Mouse (Mus musculus): Measurements from ENCODE around the gene Ptpro. TPM values are rescaled to one million over a fixed set of nuclear protein-coding genes. Genes with fewer than 3 reads are reported as not detected.

The Ptpro gene
- polyA plus RNA-seq, 1 experiment from 2014 or later: not detected

- in situ Hi-C loops (cut with MboI; ENCODE audit: low pct_unique_long_range_greater_than_20kb): no loop called here
- no peak for TF ChIP-seq CTCF (IDR thresholded peaks at IDR 0.05)
- no peak for ATAC-seq
- ChIA-PET CTCF (no interaction called here), POLR2A (no interaction called here)
- no peak for DNase-seq (ENCODE audit: low read depth, low spot score)
- no peaks in the 10 kb centered on the region for H3K27me3 ChIP-seq
These were observed 242.7 kb downstream of the Ptpro start for GRCm38 (mm10) chr6:137494801-137495200.

DNA sequence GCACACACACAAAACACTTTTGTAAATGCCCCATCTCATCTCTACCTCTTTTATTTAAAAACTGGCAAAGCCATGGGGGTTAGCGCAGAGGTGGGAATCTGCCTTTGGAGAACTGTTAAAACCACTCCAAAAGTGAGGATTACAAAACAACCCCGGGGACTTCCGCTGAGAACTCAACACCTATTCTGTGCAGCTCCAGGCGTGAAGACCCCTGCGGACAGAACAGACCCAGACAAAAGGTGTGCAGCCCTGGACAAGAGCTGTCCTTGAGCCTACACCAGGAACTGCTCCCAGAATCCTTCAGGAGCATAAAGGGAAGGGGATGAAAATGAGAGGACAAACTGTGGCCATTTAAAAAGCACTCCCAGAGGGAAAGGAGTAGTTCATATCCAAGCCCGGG is 243.1 kb downstream of the Ptpro start:
- in situ Hi-C loops (cut with MboI; ENCODE audit: low pct_unique_long_range_greater_than_20kb): no loop called here
- H3K27me3 ChIP-seq: no peaks in the 10 kb centered on the region
- ATAC-seq (no peak), DNase-seq (ENCODE audit: low read depth, low spot score) (no peak)
- no peak for TF ChIP-seq CTCF (IDR thresholded peaks at IDR 0.05)
- CTCF ChIA-PET: no interaction called here
- POLR2A ChIA-PET: no interaction called here

GRCm38 (mm10) chr6:137496562-137496961 is 244.4 kb downstream of the Ptpro start:
- H3K27me3 ChIP-seq: no peaks in the 10 kb centered on the region
- ChIA-PET POLR2A (no interaction called here), CTCF (no interaction called here)
- DNase-seq (ENCODE audit: low read depth, low spot score) (no peak), ATAC-seq (no peak)
- no peak for TF ChIP-seq CTCF (IDR thresholded peaks at IDR 0.05)
- in situ Hi-C loops (cut with MboI; ENCODE audit: low pct_unique_long_range_greater_than_20kb): no loop called here

- CTCF ChIA-PET: no interaction called here
- TF ChIP-seq CTCF (IDR thresholded peaks at IDR 0.05): no peak
- no peak for DNase-seq (ENCODE audit: low read depth, low spot score)
- in situ Hi-C loops (cut with MboI; ENCODE audit: low pct_unique_long_range_greater_than_20kb): no loop called here
- H3K27me3 ChIP-seq: no peaks in the 10 kb centered on the region
- no peak for ATAC-seq
- POLR2A ChIA-PET: no interaction called here
These were observed 245.2 kb downstream of the Ptpro start for GRCm38 (mm10) chr6:137497208-137497835.

- ChIA-PET POLR2A (no interaction called here), CTCF (no interaction called here)
- in situ Hi-C loops (cut with MboI; ENCODE audit: low pct_unique_long_range_greater_than_20kb): no loop called here
- ATAC-seq (no peak), DNase-seq (ENCODE audit: low read depth, low spot score) (no peak)
- no peak for TF ChIP-seq CTCF (IDR thresholded peaks at IDR 0.05)
- no peaks in the 10 kb centered on the region for H3K27me3 ChIP-seq
These were observed 246.7 kb downstream of the Ptpro start for GRCm38 (mm10) chr6:137498781-137499180.

GRCm38 (mm10) chr6:137503009-137503408 is 250.9 kb downstream of the Ptpro start:
- ChIA-PET CTCF (interaction anchor here (1.7 kb wide), 1 partner anchor 17 kb away, joined by 4 read pairs; no protein-coding TSS in a partner anchor), POLR2A (no interaction called here)
- H3K27me3 ChIP-seq: no peaks in the 10 kb centered on the region
- DNase-seq (ENCODE audit: low read depth, low spot score) (no peak), ATAC-seq (no peak)
- in situ Hi-C loops (cut with MboI; ENCODE audit: low pct_unique_long_range_greater_than_20kb): no loop called here
- no peak for TF ChIP-seq CTCF (IDR thresholded peaks at IDR 0.05)

DNA sequence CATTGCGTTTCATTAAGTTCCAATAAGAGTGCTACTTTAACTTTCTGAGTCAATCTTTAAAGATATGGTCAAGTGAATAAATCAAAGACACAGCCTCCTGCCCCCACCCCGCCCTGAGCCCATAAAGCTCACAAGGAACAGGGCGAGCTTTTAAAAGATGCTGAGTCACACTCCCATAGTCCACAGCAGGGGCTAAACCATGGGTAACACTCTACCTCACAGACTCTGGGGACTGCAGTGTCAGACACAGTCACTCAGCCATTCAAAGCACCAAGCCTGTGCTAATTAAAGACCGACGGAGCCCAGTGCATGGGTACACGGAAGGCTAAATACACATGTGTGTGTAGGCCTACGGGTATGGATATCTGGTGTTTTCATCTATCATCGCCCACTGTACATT is 251.3 kb downstream of the Ptpro start:
- in situ Hi-C loops (cut with MboI; ENCODE audit: low pct_unique_long_range_greater_than_20kb): no loop called here
- no peak for TF ChIP-seq CTCF (IDR thresholded peaks at IDR 0.05)
- ATAC-seq (no peak), DNase-seq (ENCODE audit: low read depth, low spot score) (no peak)
- H3K27me3 ChIP-seq: no peaks in the 10 kb centered on the region
- CTCF ChIA-PET: interaction anchor here (0.8 to 1.7 kb wide), 2 partner anchors 15 to 17 kb away, joined by 3 to 4 read pairs; no protein-coding TSS in a partner anchor
- POLR2A ChIA-PET: no interaction called here

- ATAC-seq (no peak), DNase-seq (ENCODE audit: low read depth, low spot score) (no peak)
- POLR2A ChIA-PET: no interaction called here
- no peak for TF ChIP-seq CTCF (IDR thresholded peaks at IDR 0.05)
- CTCF ChIA-PET: interaction anchor here (0.8 to 1.2 kb wide), 2 partner anchors 12 to 15 kb away, joined by 3 to 4 read pairs; no protein-coding TSS in a partner anchor
- in situ Hi-C loops (cut with MboI; ENCODE audit: low pct_unique_long_range_greater_than_20kb): no loop called here
- no peaks in the 10 kb centered on the region for H3K27me3 ChIP-seq
These were observed 251.9 kb downstream of the Ptpro start for GRCm38 (mm10) chr6:137504052-137504451.

- no peak for DNase-seq (ENCODE audit: low read depth, low spot score)
- no peaks in the 10 kb centered on the region for H3K27me3 ChIP-seq
- POLR2A ChIA-PET: no interaction called here
- ATAC-seq: no peak
- no peak for TF ChIP-seq CTCF (IDR thresholded peaks at IDR 0.05)
- CTCF ChIA-PET: no interaction called here
- in situ Hi-C loops (cut with MboI; ENCODE audit: low pct_unique_long_range_greater_than_20kb): no loop called here
These were observed 253.6 kb downstream of the Ptpro start for GRCm38 (mm10) chr6:137505555-137506227.

GRCm38 (mm10) chr6:137506563-137506962 is 254.4 kb downstream of the Ptpro start:
- CTCF ChIA-PET: no interaction called here
- H3K27me3 ChIP-seq: no peaks in the 10 kb centered on the region
- DNase-seq (ENCODE audit: low read depth, low spot score) (no peak), ATAC-seq (no peak)
- POLR2A ChIA-PET: no interaction called here
- TF ChIP-seq CTCF (IDR thresholded peaks at IDR 0.05): no peak
- in situ Hi-C loops (cut with MboI; ENCODE audit: low pct_unique_long_range_greater_than_20kb): no loop called here

DNA sequence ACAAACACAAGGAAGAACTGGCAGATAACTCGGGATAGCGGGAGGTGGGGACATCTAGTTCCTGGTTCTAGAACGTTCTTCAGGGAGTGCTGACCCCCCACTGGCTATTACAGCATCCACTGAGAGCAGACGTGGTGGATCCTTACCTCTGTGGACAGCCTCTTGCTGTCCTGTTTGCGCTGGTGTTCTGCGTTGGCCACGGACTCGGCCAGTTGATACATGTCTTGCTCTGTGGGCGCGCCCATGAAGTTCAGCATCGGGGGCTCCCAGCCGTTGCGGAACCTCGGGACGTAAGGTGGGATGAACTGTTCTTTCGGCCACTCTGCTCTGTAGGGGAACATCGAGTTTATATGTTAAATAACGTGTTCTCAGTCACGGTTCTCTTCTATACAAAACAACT is 256.8 kb downstream of the Ptpro start:
- no peaks in the 10 kb centered on the region for H3K27me3 ChIP-seq
- ChIA-PET POLR2A (no interaction called here), CTCF (no interaction called here)
- ATAC-seq (no peak), DNase-seq (ENCODE audit: low read depth, low spot score) (no peak)
- TF ChIP-seq CTCF (IDR thresholded peaks at IDR 0.05): no peak
- in situ Hi-C loops (cut with MboI; ENCODE audit: low pct_unique_long_range_greater_than_20kb): no loop called here

Data from Patski (cell line).